Mouse (Mus musculus) limb, embryonic 13.5 days (tissue): ENCODE data around the gene Etnppl. TPM values are rescaled to one million over a fixed set of nuclear protein-coding genes. Genes with fewer than 3 reads are reported as not detected.

ENCODE experiments used
- ATAC-seq: fragments of 200-750 bp; cut with Nextera tagmentation; 2 replicates; pipeline ENCODE4 v1.8.0; 2017; ENCODE audit warnings: low read depth, moderate number of reproducible peaks, moderate TSS enrichment; ENCODE audit not compliant: low FRiP score
- H3K27ac ChIP-seq: fragments of 300-500 bp; sonication (generic); 2 replicates; pipeline ENCODE4 v1.5.1; 2015; ENCODE audit warnings: inconsistent platforms, mild to moderate bottlenecking, moderate library complexity
- H3K27me3 ChIP-seq: fragments of 300-500 bp; sonication (generic); 2 replicates; pipeline ENCODE4 v1.6.1; 2015; ENCODE audit warnings: mild to moderate bottlenecking, inconsistent platforms
- H3K36me3 ChIP-seq: fragments of 300-500 bp; sonication (generic); 2 replicates; pipeline ENCODE4 v1.6.1; 2015; ENCODE audit warnings: inconsistent platforms, mild to moderate bottlenecking, moderate library complexity
- H3K4me1 ChIP-seq: fragments of 300-500 bp; sonication (generic); 2 replicates; pipeline ENCODE4 v1.6.1; 2015; ENCODE audit warnings: inconsistent platforms
- H3K4me2 ChIP-seq: fragments of 300-500 bp; sonication (generic); replicated peaks from 2 replicates; pipeline ENCODE4 v1.6.1; 2015; ENCODE audit warnings: inconsistent platforms, mild to moderate bottlenecking, moderate library complexity
- H3K4me3 ChIP-seq: fragments of 300-500 bp; sonication (generic); 2 replicates; pipeline ENCODE4 v1.5.1; 2015; ENCODE audit warnings: moderate library complexity, mild to moderate bottlenecking, inconsistent platforms
- H3K9ac ChIP-seq: fragments of 300-500 bp; sonication (generic); 2 replicates; pipeline ENCODE4 v1.6.1; 2015; ENCODE audit warnings: mild to moderate bottlenecking, inconsistent platforms
- H3K9me3 ChIP-seq: fragments of 300-500 bp; sonication (generic); 2 replicates; pipeline ENCODE4 v1.6.1; 2016; ENCODE audit warnings: inconsistent platforms
- WGBS: fragments of 180-500 bp; shearing (Covaris S2); methylation state at CpG from one replicate; pipeline ENCODE4 v1.1.7; 2015; 5-methylcytosine and 5-hydroxymethylcytosine counted together
- polyA plus RNA-seq: library from polyadenylated mRNA; unstranded; fragments of >200 nt; fragmentation: Nextera tagmentation; extraction: Ambion mirVana; gene quantifications from 2 replicates; pipeline ENCODE4 v1.2.1, GENCODE M21; 2015

The Etnppl gene
- polyA plus RNA-seq, 1 experiment from 2014 or later, result 0.43 TPM

- Histone ChIP-seq H3K4me3 (no peak overlapping the region), H3K36me3 (no peaks in the 10 kb centered on the region), H3K4me1 (peaks cover 11% of the 10 kb centered on the region), H3K27me3 (no peaks in the 10 kb centered on the region), H3K9me3 (no peaks in the 10 kb centered on the region), H3K4me2 (no peak overlapping the region), H3K27ac (no peak overlapping the region), H3K9ac (no peak overlapping the region)
- 79% methylated on average over 9 of the region's 9 CpGs for whole genome bisulfite sequencing
- ATAC-seq, result no peak
These were observed 2.8 kb upstream of the Etnppl start for GRCm38 (mm10) chr3:130614444-130614843.

GRCm38 (mm10) chr3:130615625-130616024 lies 1.6 kb upstream of the Etnppl start:
- Histone ChIP-seq H3K36me3 (no peaks in the 10 kb centered on the region), H3K4me3 (no peak overlapping the region), H3K27me3 (no peaks in the 10 kb centered on the region), H3K27ac (no peak overlapping the region), H3K4me2 (no peak overlapping the region), H3K9ac (no peak overlapping the region), H3K9me3 (no peaks in the 10 kb centered on the region), H3K4me1 (peaks cover 15% of the 10 kb centered on the region)
- no peak for ATAC-seq
- 53% methylated on average over 8 of the region's 8 CpGs for WGBS

GRCm38 (mm10) chr3:130620517-130621146 lies 3.4 kb downstream of the Etnppl start:
- Histone ChIP-seq H3K9me3 (no peaks in the 10 kb centered on the region), H3K27me3 (no peaks in the 10 kb centered on the region), H3K4me1 (peaks cover 27% of the 10 kb centered on the region), H3K4me2 (peak overlapping the region; percentile 41), H3K9ac (no peak overlapping the region), H3K4me3 (no peak overlapping the region), H3K27ac (no peak overlapping the region), H3K36me3 (no peaks in the 10 kb centered on the region)
- no peak for ATAC-seq
- WGBS, result 37% methylated on average over 12 of the region's 12 CpGs

- H3K4me1 ChIP-seq, result no peaks in the 10 kb centered on the region
- ATAC-seq, result no peak
- H3K4me3 ChIP-seq, result no peak overlapping the region
- H3K4me2 ChIP-seq, result no peak overlapping the region
- no peak overlapping the region for H3K27ac ChIP-seq
- 94% methylated on average over 5 of the region's 5 CpGs for WGBS
- H3K9ac ChIP-seq, result no peak overlapping the region
- H3K27me3 ChIP-seq, result no peaks in the 10 kb centered on the region
- H3K36me3 ChIP-seq, result no peaks in the 10 kb centered on the region
- peaks cover 5% of the 10 kb centered on the region; the same call in 1 of the 2 replicates for H3K9me3 ChIP-seq
These were observed 11.1 kb downstream of the Etnppl start for GRCm38 (mm10) chr3:130628358-130628757.

- ATAC-seq, result no peak
- Histone ChIP-seq H3K27me3 (no peaks in the 10 kb centered on the region; the same call in 1 of the 2 replicates), H3K4me3 (no peak overlapping the region), H3K36me3 (no peaks in the 10 kb centered on the region), H3K4me1 (no peaks in the 10 kb centered on the region), H3K9me3 (no peaks in the 10 kb centered on the region), H3K4me2 (no peak overlapping the region), H3K27ac (no peak overlapping the region), H3K9ac (no peak overlapping the region)
- 77% methylated on average over 5 of the region's 5 CpGs for WGBS
These were observed 16.6 kb downstream of the Etnppl start for GRCm38 (mm10) chr3:130633859-130634258.

GRCm38 (mm10) chr3:130646110-130646810 lies 29.0 kb downstream of the Etnppl start:
- H3K9ac ChIP-seq, result no peak overlapping the region
- 69% methylated on average over 11 of the region's 11 CpGs for WGBS
- H3K27me3 ChIP-seq, result no peaks in the 10 kb centered on the region
- no peaks in the 10 kb centered on the region for H3K36me3 ChIP-seq
- no peak overlapping the region for H3K4me3 ChIP-seq
- no peak overlapping the region for H3K4me2 ChIP-seq
- no peak for ATAC-seq
- peaks cover 25% of the 10 kb centered on the region for H3K4me1 ChIP-seq
- no peaks in the 10 kb centered on the region for H3K9me3 ChIP-seq
- H3K27ac ChIP-seq, result no peak overlapping the region

- H3K4me1 ChIP-seq, result peaks cover 25% of the 10 kb centered on the region
- H3K27me3 ChIP-seq, result no peaks in the 10 kb centered on the region
- H3K27ac ChIP-seq, result no peak overlapping the region
These were observed 32.3 kb downstream of the Etnppl start for GRCm38 (mm10) chr3:130649569-130649968.

GRCm38 (mm10) chr3:130660619-130661018 lies 43.4 kb downstream of the Etnppl start:
- H3K27me3 ChIP-seq, result no peaks in the 10 kb centered on the region
- H3K4me2 ChIP-seq, result no peak overlapping the region
- WGBS, result 82% methylated on average over 6 of the region's 6 CpGs
- no peak overlapping the region for H3K27ac ChIP-seq
- no peak overlapping the region for H3K9ac ChIP-seq
- no peaks in the 10 kb centered on the region for H3K9me3 ChIP-seq
- no peak for ATAC-seq
- no peaks in the 10 kb centered on the region for H3K4me1 ChIP-seq
- no peaks in the 10 kb centered on the region for H3K36me3 ChIP-seq
- H3K4me3 ChIP-seq, result no peak overlapping the region

More at GRCm38 (mm10) chr3:130649569-130649968, 32.3 kb downstream of the Etnppl start:
- no peak for ATAC-seq
- H3K9me3 ChIP-seq, result no peaks in the 10 kb centered on the region
- no peak overlapping the region for H3K4me3 ChIP-seq
- WGBS, result 42% methylated on average over 6 of the region's 6 CpGs
- H3K4me2 ChIP-seq, result no peak overlapping the region
- H3K9ac ChIP-seq, result no peak overlapping the region
- H3K36me3 ChIP-seq, result no peaks in the 10 kb centered on the region

- no peak overlapping the region for H3K4me2 ChIP-seq
- ATAC-seq, result no peak
- 87% methylated on average over 3 of the region's 3 CpGs for WGBS
- H3K9me3 ChIP-seq, result no peaks in the 10 kb centered on the region
- H3K27me3 ChIP-seq, result no peaks in the 10 kb centered on the region
- H3K4me3 ChIP-seq, result no peak overlapping the region
- no peaks in the 10 kb centered on the region for H3K36me3 ChIP-seq
- no peak overlapping the region for H3K9ac ChIP-seq
- no peaks in the 10 kb centered on the region for H3K4me1 ChIP-seq
- no peak overlapping the region for H3K27ac ChIP-seq
These were observed 45.2 kb downstream of the Etnppl start for GRCm38 (mm10) chr3:130662496-130662895.

- Histone ChIP-seq H3K9ac (no peak overlapping the region), H3K4me1 (peaks cover 10% of the 10 kb centered on the region; the same call in 1 of the 2 replicates), H3K36me3 (no peaks in the 10 kb centered on the region), H3K4me3 (no peak overlapping the region), H3K9me3 (no peaks in the 10 kb centered on the region), H3K4me2 (0 out of 2 replicates have a peak overlapping the region, but pooled peaks have one; percentile 16), H3K27ac (peak overlapping the region; percentile 45; the same call in 1 of the 2 replicates), H3K27me3 (no peaks in the 10 kb centered on the region)
- ATAC-seq, result peak; percentile 89
- WGBS, result 17% methylated on average over 14 of the region's 14 CpGs
These were observed 54.0 kb downstream of the Etnppl start for GRCm38 (mm10) chr3:130671291-130671690.

- peaks cover 13% of the 10 kb centered on the region for H3K4me1 ChIP-seq
- H3K4me2 ChIP-seq, result no peak overlapping the region
- ATAC-seq, result no peak
- H3K27ac ChIP-seq, result no peak overlapping the region
- H3K9ac ChIP-seq, result no peak overlapping the region
- no peaks in the 10 kb centered on the region for H3K9me3 ChIP-seq
- no peak overlapping the region for H3K4me3 ChIP-seq
- H3K27me3 ChIP-seq, result no peaks in the 10 kb centered on the region
- H3K36me3 ChIP-seq, result no peaks in the 10 kb centered on the region
- WGBS, result 92% methylated on average over 19 of the region's 19 CpGs
These were observed 60.6 kb downstream of the Etnppl start for GRCm38 (mm10) chr3:130677671-130678460.

GRCm38 (mm10) chr3:130681226-130681625 lies 64.0 kb downstream of the Etnppl start:
- Histone ChIP-seq H3K4me2 (no peak overlapping the region), H3K9ac (no peak overlapping the region), H3K36me3 (no peaks in the 10 kb centered on the region), H3K4me3 (no peak overlapping the region), H3K4me1 (peaks cover 13% of the 10 kb centered on the region), H3K27me3 (no peaks in the 10 kb centered on the region), H3K9me3 (no peaks in the 10 kb centered on the region), H3K27ac (no peak overlapping the region)
- no peak for ATAC-seq
- WGBS, result 85% methylated on average over 2 of the region's 2 CpGs
